Mouse (Mus musculus): ENCODE measurements around the gene Fsd1l.

DNA sequence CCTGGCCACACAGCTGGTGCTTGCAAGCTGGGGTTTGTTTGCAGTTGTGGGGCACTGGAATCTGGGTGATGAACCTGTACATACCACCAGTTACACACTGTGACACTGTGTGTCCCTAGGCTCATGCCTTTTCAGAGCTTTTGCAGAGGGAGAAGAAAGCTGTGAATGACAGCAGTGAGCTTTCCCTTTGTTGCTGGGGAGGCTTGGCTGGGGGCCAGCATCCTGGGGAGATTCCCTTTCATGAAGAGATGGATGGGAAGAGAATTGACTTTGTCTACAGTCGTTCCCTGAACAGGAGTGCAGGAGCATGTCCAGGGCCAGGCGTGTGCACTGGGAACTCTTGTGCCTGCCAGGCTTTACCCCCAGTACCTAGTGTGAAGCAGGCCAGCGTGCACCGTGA is 6.5 kb upstream of the Fsd1l start:
- TF ChIP-seq POLR2A (IDR thresholded peaks at IDR 0.05; ENCODE audit: low read depth, low read length) (no peak), CTCF (IDR thresholded peaks at IDR 0.05; ENCODE audit: extremely low read depth, insufficient read length, insufficient replicate concordance, low read depth, low read length) (no peak)

Data from small intestine, adult 2 months (tissue).